Mouse (Mus musculus): ENCODE results near the gene Tmem117. TPM values are rescaled to one million over a fixed set of nuclear protein-coding genes. Genes with fewer than 3 reads are reported as not detected.

Gene Tmem117
- polyA plus RNA-seq, 1 experiment from 2014 or later: 0.18 TPM

- WGBS: 76% methylated on average over 8 of the region's 8 CpGs
- Histone ChIP-seq H3K36me3 (ENCODE audit: control insufficient read depth, insufficient read depth, low read length) (no peaks in the 10 kb centered on the region), H3K27ac (ENCODE audit: low read depth, low read length) (no peak overlapping the region), H3K9me3 (ENCODE audit: control insufficient read depth, low read length) (no peaks in the 10 kb centered on the region), H3K4me2 (no peak overlapping the region), H3K4me1 (replicated peaks; ENCODE audit: control insufficient read depth, insufficient read depth, low read length) (no peaks in the 10 kb centered on the region), H3K27me3 (replicated peaks; ENCODE audit: control insufficient read depth, insufficient read depth, low read length) (no peaks in the 10 kb centered on the region), H3K9ac (ENCODE audit: low read depth, low read length) (no peak overlapping the region), H3K4me3 (ENCODE audit: low read depth, low read length) (no peak overlapping the region)
- DNase-seq (ENCODE audit: low spot score): no peak
- ATAC-seq (replicated peaks; ENCODE audit: low FRiP score): no peak
Measured at GRCm38 (mm10) chr15:95005121-95005824, 376.2 kb downstream of the Tmem117 start.

DNA sequence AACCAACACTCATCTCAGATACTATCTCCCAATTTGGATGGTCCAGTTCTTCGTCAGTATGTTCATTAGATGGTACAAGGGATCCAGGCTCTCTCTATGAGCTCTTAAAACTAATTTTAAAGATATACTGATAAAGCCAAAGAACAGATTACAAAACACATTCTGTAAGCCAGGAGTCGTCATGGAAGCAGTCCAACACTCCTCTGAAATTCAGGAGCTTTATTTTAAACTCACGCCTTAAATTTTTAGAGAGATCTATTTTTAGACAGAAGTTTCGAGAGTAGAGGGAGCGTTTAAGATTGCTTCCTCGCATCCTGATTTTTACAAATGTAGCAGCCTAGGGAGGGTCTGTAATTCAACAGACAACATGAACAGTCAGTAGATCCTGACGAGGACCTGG, 393.2 kb downstream of the Tmem117 start:
- Histone ChIP-seq H3K9me3 (ENCODE audit: control insufficient read depth, low read length) (no peaks in the 10 kb centered on the region), H3K36me3 (ENCODE audit: control insufficient read depth, insufficient read depth, low read length) (no peaks in the 10 kb centered on the region), H3K4me1 (replicated peaks; ENCODE audit: control insufficient read depth, insufficient read depth, low read length) (no peaks in the 10 kb centered on the region), H3K9ac (ENCODE audit: low read depth, low read length) (no peak overlapping the region), H3K4me3 (ENCODE audit: low read depth, low read length) (no peak overlapping the region), H3K4me2 (no peak overlapping the region), H3K27ac (ENCODE audit: low read depth, low read length) (no peak overlapping the region), H3K27me3 (replicated peaks; ENCODE audit: control insufficient read depth, insufficient read depth, low read length) (no peaks in the 10 kb centered on the region)
- 77% methylated on average over 7 of the region's 7 CpGs for WGBS
- ATAC-seq (replicated peaks; ENCODE audit: low FRiP score) (no peak), DNase-seq (ENCODE audit: low spot score) (no peak)

- no peak overlapping the region for H3K4me3 ChIP-seq (ENCODE audit: low read depth, low read length)
- H3K36me3 ChIP-seq (ENCODE audit: control insufficient read depth, insufficient read depth, low read length): no peaks in the 10 kb centered on the region
- DNase-seq (ENCODE audit: low spot score) (no peak), ATAC-seq (replicated peaks; ENCODE audit: low FRiP score) (no peak)
- H3K9ac ChIP-seq (ENCODE audit: low read depth, low read length): no peak overlapping the region
- H3K27me3 ChIP-seq (replicated peaks; ENCODE audit: control insufficient read depth, insufficient read depth, low read length): no peaks in the 10 kb centered on the region
- H3K4me1 ChIP-seq (replicated peaks; ENCODE audit: control insufficient read depth, insufficient read depth, low read length): no peaks in the 10 kb centered on the region
- H3K27ac ChIP-seq (ENCODE audit: low read depth, low read length): no peak overlapping the region
- H3K9me3 ChIP-seq (ENCODE audit: control insufficient read depth, low read length): no peaks in the 10 kb centered on the region
- WGBS: 62% methylated on average over 6 of the region's 6 CpGs
- H3K4me2 ChIP-seq: no peak overlapping the region
Measured at GRCm38 (mm10) chr15:95024401-95024800, 395.4 kb downstream of the Tmem117 start.

DNA sequence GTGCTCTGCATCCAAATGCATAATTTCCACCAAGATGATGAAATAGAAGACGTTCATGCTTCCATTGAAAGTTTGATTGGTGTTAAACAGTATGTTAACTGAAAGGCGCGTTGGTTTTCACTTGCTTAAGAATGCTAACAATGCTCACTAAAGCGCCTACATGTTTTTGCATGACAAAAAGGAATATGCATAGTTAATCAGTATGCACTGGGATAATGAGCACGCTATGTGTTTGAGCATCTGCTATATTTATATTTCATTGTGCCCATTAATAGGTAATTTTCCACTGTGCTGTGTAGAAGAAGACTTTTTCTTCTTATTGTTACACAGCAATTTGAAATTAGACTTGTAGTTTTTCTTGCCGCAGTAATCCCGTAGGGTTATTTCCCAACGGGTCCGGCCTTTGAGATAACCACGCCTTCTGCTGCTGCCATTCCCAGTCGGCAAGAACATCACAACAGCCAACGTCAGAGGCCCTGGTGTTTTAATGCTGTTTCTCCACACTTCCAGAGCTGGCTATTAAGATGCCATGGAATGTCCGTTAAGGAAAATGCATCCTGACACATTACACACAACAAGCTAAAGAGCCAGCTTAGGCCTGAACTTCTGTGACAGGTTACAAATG, 399.9 kb downstream of the Tmem117 start:
- no peak for DNase-seq (ENCODE audit: low spot score)
- H3K4me1 ChIP-seq (replicated peaks; ENCODE audit: control insufficient read depth, insufficient read depth, low read length): no peaks in the 10 kb centered on the region
- no peaks in the 10 kb centered on the region for H3K9me3 ChIP-seq (ENCODE audit: control insufficient read depth, low read length)
- 80% methylated on average over 13 of the region's 13 CpGs for WGBS
- H3K27me3 ChIP-seq (replicated peaks; ENCODE audit: control insufficient read depth, insufficient read depth, low read length): no peaks in the 10 kb centered on the region
- no peaks in the 10 kb centered on the region for H3K36me3 ChIP-seq (ENCODE audit: control insufficient read depth, insufficient read depth, low read length)
- H3K4me2 ChIP-seq: no peak overlapping the region
- no peak for ATAC-seq (replicated peaks; ENCODE audit: low FRiP score)
- no peak overlapping the region for H3K4me3 ChIP-seq (ENCODE audit: low read depth, low read length)
- H3K27ac ChIP-seq (ENCODE audit: low read depth, low read length): no peak overlapping the region
- no peak overlapping the region for H3K9ac ChIP-seq (ENCODE audit: low read depth, low read length)

DNA sequence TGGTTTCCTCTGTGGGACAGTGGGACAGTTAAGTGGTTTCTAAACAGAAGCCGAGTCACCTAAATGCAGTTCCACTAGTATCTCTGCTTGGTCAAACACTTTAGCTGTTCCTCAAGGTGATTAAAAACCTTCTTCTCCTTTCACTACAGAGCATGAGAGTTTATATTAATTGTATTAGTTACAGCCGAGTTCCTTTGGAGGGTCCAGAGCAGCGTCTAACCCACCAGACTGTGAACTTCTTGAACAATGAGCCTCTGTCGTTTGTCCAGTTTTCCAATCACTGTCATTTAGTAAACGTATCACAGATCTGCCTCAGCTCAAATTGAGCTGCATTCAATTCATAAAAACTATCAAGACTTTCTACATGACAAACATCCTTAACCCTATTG, 400.4 kb downstream of the Tmem117 start:
- no peak overlapping the region for H3K9ac ChIP-seq (ENCODE audit: low read depth, low read length)
- WGBS: 72% methylated on average over 5 of the region's 5 CpGs
- H3K36me3 ChIP-seq (ENCODE audit: control insufficient read depth, insufficient read depth, low read length): no peaks in the 10 kb centered on the region
- no peak overlapping the region for H3K4me3 ChIP-seq (ENCODE audit: low read depth, low read length)
- no peaks in the 10 kb centered on the region for H3K4me1 ChIP-seq (replicated peaks; ENCODE audit: control insufficient read depth, insufficient read depth, low read length)
- H3K27ac ChIP-seq (ENCODE audit: low read depth, low read length): no peak overlapping the region
- ATAC-seq (replicated peaks; ENCODE audit: low FRiP score) (no peak), DNase-seq (ENCODE audit: low spot score) (no peak)
- H3K27me3 ChIP-seq (replicated peaks; ENCODE audit: control insufficient read depth, insufficient read depth, low read length): no peaks in the 10 kb centered on the region
- H3K4me2 ChIP-seq: no peak overlapping the region
- H3K9me3 ChIP-seq (ENCODE audit: control insufficient read depth, low read length): no peaks in the 10 kb centered on the region

DNA sequence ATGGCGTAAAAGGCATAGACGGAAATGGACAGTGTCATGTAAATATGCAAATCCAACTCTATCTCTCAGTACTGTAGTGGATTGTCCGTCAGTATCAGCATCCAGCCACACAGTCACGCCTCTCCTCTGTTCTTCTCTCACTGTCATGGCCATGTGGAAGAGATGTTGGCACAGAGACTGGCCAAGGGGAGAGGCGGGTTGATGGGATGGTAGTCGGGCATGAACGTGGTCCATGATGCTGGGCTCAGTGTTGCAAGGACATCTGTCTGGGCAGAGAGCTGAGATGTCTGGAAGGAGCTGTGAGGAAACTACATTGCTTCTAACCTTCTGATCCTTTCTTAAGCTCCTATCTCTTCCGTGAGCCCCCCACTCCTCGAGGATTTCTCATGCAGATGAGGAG, 413.4 kb downstream of the Tmem117 start:
- DNase-seq (ENCODE audit: low spot score): no peak
- no peaks in the 10 kb centered on the region for H3K36me3 ChIP-seq (ENCODE audit: control insufficient read depth, insufficient read depth, low read length)
- ATAC-seq (replicated peaks; ENCODE audit: low FRiP score): no peak
- H3K27ac ChIP-seq (ENCODE audit: low read depth, low read length): no peak overlapping the region
- no peaks in the 10 kb centered on the region for H3K9me3 ChIP-seq (ENCODE audit: control insufficient read depth, low read length)
- no peak overlapping the region for H3K9ac ChIP-seq (ENCODE audit: low read depth, low read length)
- 81% methylated on average over 9 of the region's 9 CpGs for WGBS
- H3K4me2 ChIP-seq: no peak overlapping the region
- no peak overlapping the region for H3K4me3 ChIP-seq (ENCODE audit: low read depth, low read length)
- H3K27me3 ChIP-seq (replicated peaks; ENCODE audit: control insufficient read depth, insufficient read depth, low read length): no peaks in the 10 kb centered on the region
- no peaks in the 10 kb centered on the region for H3K4me1 ChIP-seq (replicated peaks; ENCODE audit: control insufficient read depth, insufficient read depth, low read length)

- Histone ChIP-seq H3K36me3 (ENCODE audit: control insufficient read depth, insufficient read depth, low read length) (no peaks in the 10 kb centered on the region), H3K27me3 (replicated peaks; ENCODE audit: control insufficient read depth, insufficient read depth, low read length) (no peaks in the 10 kb centered on the region), H3K9me3 (ENCODE audit: control insufficient read depth, low read length) (no peaks in the 10 kb centered on the region), H3K4me2 (no peak overlapping the region), H3K4me3 (ENCODE audit: low read depth, low read length) (no peak overlapping the region), H3K27ac (ENCODE audit: low read depth, low read length) (no peak overlapping the region), H3K4me1 (replicated peaks; ENCODE audit: control insufficient read depth, insufficient read depth, low read length) (no peaks in the 10 kb centered on the region), H3K9ac (ENCODE audit: low read depth, low read length) (no peak overlapping the region)
- 78% methylated on average over 8 of the region's 8 CpGs for WGBS
- ATAC-seq (replicated peaks; ENCODE audit: low FRiP score) (no peak), DNase-seq (ENCODE audit: low spot score) (no peak)
Measured at GRCm38 (mm10) chr15:95044011-95044410, 415.0 kb downstream of the Tmem117 start.

GRCm38 (mm10) chr15:95047486-95047885, 418.5 kb downstream of the Tmem117 start:
- Histone ChIP-seq H3K4me1 (replicated peaks; ENCODE audit: control insufficient read depth, insufficient read depth, low read length) (no peaks in the 10 kb centered on the region), H3K4me3 (ENCODE audit: low read depth, low read length) (no peak overlapping the region), H3K27ac (ENCODE audit: low read depth, low read length) (no peak overlapping the region), H3K36me3 (ENCODE audit: control insufficient read depth, insufficient read depth, low read length) (no peaks in the 10 kb centered on the region), H3K4me2 (no peak overlapping the region), H3K27me3 (replicated peaks; ENCODE audit: control insufficient read depth, insufficient read depth, low read length) (no peaks in the 10 kb centered on the region), H3K9me3 (ENCODE audit: control insufficient read depth, low read length) (no peaks in the 10 kb centered on the region), H3K9ac (ENCODE audit: low read depth, low read length) (no peak overlapping the region)
- DNase-seq (ENCODE audit: low spot score) (no peak), ATAC-seq (replicated peaks; ENCODE audit: low FRiP score) (no peak)
- WGBS: 87% methylated on average over 2 of the region's 2 CpGs

DNA sequence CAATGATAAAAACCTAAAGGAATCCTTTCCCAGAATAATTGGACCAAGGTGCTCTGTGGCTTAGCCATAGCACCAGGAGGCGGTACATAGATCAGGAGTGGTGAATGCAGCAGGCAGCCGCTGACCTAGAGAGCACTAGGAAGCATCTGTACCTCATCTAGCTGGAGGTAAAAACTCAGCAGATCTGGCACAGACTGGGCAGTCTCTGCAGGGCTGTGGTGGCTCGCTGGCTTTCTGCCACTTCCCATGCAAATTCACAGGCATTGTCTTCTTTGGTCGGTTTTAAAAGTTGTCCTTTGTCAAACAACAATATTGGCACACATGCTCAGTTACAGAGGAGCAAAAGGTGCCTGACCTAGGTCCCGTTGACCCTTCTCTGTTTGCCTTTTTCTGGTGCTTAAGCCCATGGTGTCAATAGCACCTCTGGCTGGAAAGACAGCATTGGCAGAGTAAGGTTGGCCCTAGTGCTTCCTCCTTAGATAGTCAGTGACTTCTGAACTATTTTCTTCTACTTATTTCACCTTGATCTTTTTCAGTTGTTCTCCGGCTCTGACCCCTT, 420.2 kb downstream of the Tmem117 start:
- H3K4me1 ChIP-seq (replicated peaks; ENCODE audit: control insufficient read depth, insufficient read depth, low read length): no peaks in the 10 kb centered on the region
- H3K36me3 ChIP-seq (ENCODE audit: control insufficient read depth, insufficient read depth, low read length): no peaks in the 10 kb centered on the region
- 72% methylated on average over 6 of the region's 6 CpGs for WGBS
- no peak overlapping the region for H3K4me3 ChIP-seq (ENCODE audit: low read depth, low read length)
- H3K4me2 ChIP-seq: no peak overlapping the region
- no peak overlapping the region for H3K9ac ChIP-seq (ENCODE audit: low read depth, low read length)
- H3K27me3 ChIP-seq (replicated peaks; ENCODE audit: control insufficient read depth, insufficient read depth, low read length): no peaks in the 10 kb centered on the region
- no peak for ATAC-seq (replicated peaks; ENCODE audit: low FRiP score)
- DNase-seq (ENCODE audit: low spot score): no peak
- H3K27ac ChIP-seq (ENCODE audit: low read depth, low read length): no peak overlapping the region
- H3K9me3 ChIP-seq (ENCODE audit: control insufficient read depth, low read length): no peaks in the 10 kb centered on the region
